ENCODE assay signal across 1 mouse cellular context in the genomic region with DNA sequence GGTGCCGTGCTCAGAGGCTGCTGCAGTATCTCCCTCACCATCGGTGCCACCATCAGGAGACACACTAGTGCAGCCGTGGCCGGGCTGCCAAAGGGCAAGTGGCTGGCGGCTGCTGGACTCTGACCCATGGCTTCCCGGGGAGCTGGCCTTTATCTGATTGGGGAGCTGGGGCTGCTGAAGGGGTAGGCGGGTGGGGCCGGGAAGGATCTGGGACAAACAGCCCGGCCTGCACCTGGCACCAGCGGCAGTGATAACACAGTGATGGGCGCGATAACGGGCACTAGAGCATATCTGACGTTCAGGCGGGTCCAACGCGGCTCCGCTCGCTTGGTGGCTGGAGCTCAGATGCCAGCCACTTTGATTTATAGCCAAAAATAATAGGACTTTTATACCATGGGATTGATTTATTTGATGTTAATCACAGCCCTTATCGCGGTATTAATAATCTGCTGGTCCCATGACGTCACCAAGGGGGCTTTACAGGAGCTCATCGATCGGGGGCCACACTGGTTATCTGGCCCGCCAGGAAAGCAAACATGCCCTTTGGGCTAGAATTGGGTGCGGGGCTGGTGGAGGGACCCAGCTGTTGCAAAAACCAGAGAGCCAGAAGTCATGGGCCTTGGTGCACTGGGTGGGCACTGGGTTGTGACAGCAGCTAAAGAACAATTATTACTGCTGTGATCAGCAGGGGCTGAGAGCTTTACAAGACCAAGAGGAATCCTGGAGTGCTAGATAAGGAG.
TF ChIP-seq lines count a peak whose summit lies in the region.

No protein-coding gene starts in this region.

TF ChIP-seq in MEL, 35 proteins besides CTCF, POLR2A, EP300 and RAD21 (continued from another document):
- TF ChIP-seq JUND (IDR thresholded peaks at IDR 0.05; ENCODE audit: low read depth, low read length) (no peak), RCOR1 (IDR thresholded peaks at IDR 0.05; ENCODE audit: low read depth, low read length) (peak; percentile 35; the same call in 1 of the 2 replicates), SIN3A (IDR thresholded peaks at IDR 0.05; ENCODE audit: low read length) (no peak), MAZ (IDR thresholded peaks at IDR 0.05; ENCODE audit: low read depth, low read length) (no peak)
